Mouse (Mus musculus): ENCODE measurements around the gene Sdf4.

Sdf4 gene

GRCm38 (mm10) chr4:156055173-156055572 is 62.5 kb downstream of the Sdf4 start:
- DNase-seq (ENCODE audit: low spot score): no peak

GRCm38 (mm10) chr4:156057702-156058101 is 65.0 kb downstream of the Sdf4 start:
- no peak for DNase-seq (ENCODE audit: low spot score)

GRCm38 (mm10) chr4:156058826-156059225 is 66.2 kb downstream of the Sdf4 start:
- no peak for DNase-seq (ENCODE audit: low spot score)

- DNase-seq (ENCODE audit: low spot score): no peak
These were observed 66.6 kb downstream of the Sdf4 start, which contains the start of gene Ttll10 for GRCm38 (mm10) chr4:156059261-156059660. Ttll10 (minus strand) TSS chr4:156059414.

GRCm38 (mm10) chr4:156059713-156060112 is 67.0 kb downstream of the Sdf4 start:
- DNase-seq (ENCODE audit: low spot score): no peak
